ENCODE assay signal across 10 mouse cellular contexts in genomic region chr1:38394493-38394892, GRCm38 (mm10).
DNase-seq lines count a peak whose midpoint lies in the region; ATAC-seq and TF ChIP-seq lines count a peak whose summit lies in the region.
"Had no signal": no experiment of that assay in that cellular context is flagged by ENCODE, and none has a peak within 500 bp of the region (broad histone marks: within the 10 kb centered on the region; RNA-seq: fewer than 3 reads in every experiment).

No protein-coding gene starts in this region.

- no peak overlapping the region for H3K4me2 ChIP-seq in lung, postnatal 0 days (replicated peaks; ENCODE audit: low read depth, low read length)
- no peak overlapping the region for H3K4me2 ChIP-seq in hindbrain, embryonic 12.5 days (replicated peaks)
- H3K4me2 ChIP-seq in midbrain, postnatal 0 days (ENCODE audit: low read depth, low read length, poor library complexity, severe bottlenecking) = no peak overlapping the region

- H3K4me3 ChIP-seq in lung, postnatal 0 days (ENCODE audit: low read depth, low read length) = no peak overlapping the region
- no peak overlapping the region for H3K4me3 ChIP-seq in lung, adult 2 months (replicated peaks; ENCODE audit: extremely low read depth, low read depth, low read length)
- no peak overlapping the region for H3K4me3 ChIP-seq in hindbrain, embryonic 12.5 days
- H3K4me3 ChIP-seq in midbrain, postnatal 0 days (ENCODE audit: low read depth, low read length) = no peak overlapping the region

- H3K36me3 ChIP-seq in lung, postnatal 0 days (ENCODE audit: insufficient read depth, low read length) = no peaks in the 10 kb centered on the region
- no peaks in the 10 kb centered on the region for H3K36me3 ChIP-seq in hindbrain, embryonic 12.5 days
- H3K36me3 ChIP-seq in midbrain, postnatal 0 days (ENCODE audit: insufficient read depth, low read length) = no peaks in the 10 kb centered on the region

- H3K27me3 ChIP-seq in lung, postnatal 0 days (replicated peaks; ENCODE audit: insufficient read depth, low read length) = no peaks in the 10 kb centered on the region
- no peaks in the 10 kb centered on the region for H3K27me3 ChIP-seq in hindbrain, embryonic 12.5 days
- no peaks in the 10 kb centered on the region for H3K27me3 ChIP-seq in midbrain, postnatal 0 days (ENCODE audit: insufficient read depth, low read length)

- TF ChIP-seq POLR2A in lung, adult 2 months (IDR thresholded peaks at IDR 0.05; ENCODE audit: borderline replicate concordance, extremely low read depth, low read depth, low read length) = no peak

- WGBS in lung, postnatal 0 days = 28% methylated on average over 5 of the region's 5 CpGs
- 35% methylated on average over 5 of the region's 5 CpGs for WGBS in lung, adult 2 months
- WGBS in hindbrain, embryonic 12.5 days = 9% methylated on average over 5 of the region's 5 CpGs
- WGBS in midbrain, postnatal 0 days = 33% methylated on average over 5 of the region's 5 CpGs

- no peak overlapping the region for H3K9ac ChIP-seq in lung, postnatal 0 days (replicated peaks; ENCODE audit: low read depth)
- H3K9ac ChIP-seq in hindbrain, embryonic 12.5 days = peak overlapping the region; percentile 24; the same call in 1 of the 2 replicates
- H3K9ac ChIP-seq in midbrain, postnatal 0 days (replicated peaks; ENCODE audit: low read length, poor library complexity, severe bottlenecking) = no peak overlapping the region

- peak; percentile 36 for ATAC-seq in lung, postnatal 0 days
- 0 out of 2 replicates have a peak, but pooled peaks have one; percentile 11 for ATAC-seq in hindbrain, embryonic 12.5 days (ENCODE audit: low FRiP score)
- peak; percentile 11; the same call in 1 of the 2 replicates for ATAC-seq in midbrain, postnatal 0 days (ENCODE audit: low FRiP score)
- no peak for ATAC-seq in inflammation-experienced regulatory T-cells, adult 6 months

- no peak for TF ChIP-seq EP300 in lung, postnatal 0 days (IDR thresholded peaks at IDR 0.05)

- H3K4me1 ChIP-seq in lung, postnatal 0 days (ENCODE audit: insufficient read depth, low read depth, low read length) = no peaks in the 10 kb centered on the region; the same call in 1 of the 2 replicates
- peaks cover 7% of the 10 kb centered on the region for H3K4me1 ChIP-seq in lung, adult 2 months (ENCODE audit: control insufficient read depth, insufficient read depth, low read length)
- peaks cover 66% of the 10 kb centered on the region for H3K4me1 ChIP-seq in hindbrain, embryonic 12.5 days
- H3K4me1 ChIP-seq in midbrain, postnatal 0 days (ENCODE audit: insufficient read depth, low read length) = peaks cover 3% of the 10 kb centered on the region; the same call in 1 of the 2 replicates

- DNase-seq in lung, postnatal 0 days (ENCODE audit: low spot score) = peak; percentile 35
- no peak for DNase-seq in lung, adult 2 months
- peak; percentile 43 for DNase-seq in embryo, embryonic 11 days
- DNase-seq in midbrain, postnatal 0 days (ENCODE audit: low spot score) = no peak
- DNase-seq in urinary bladder, adult 2 months (ENCODE audit: low spot score) = no peak
- DNase-seq: adrenal gland, adult 2 months; cerebellum, postnatal 14 days had no signal

- TF ChIP-seq CTCF in lung, postnatal 0 days (IDR thresholded peaks at IDR 0.05) = no peak
- TF ChIP-seq CTCF in lung, adult 2 months (IDR thresholded peaks at IDR 0.05; ENCODE audit: insufficient read depth, low read length) = no peak
- TF ChIP-seq CTCF in midbrain, postnatal 0 days (IDR thresholded peaks at IDR 0.05) = no peak

- H3K9me3 ChIP-seq in lung, postnatal 0 days (ENCODE audit: low read length) = no peaks in the 10 kb centered on the region
- no peaks in the 10 kb centered on the region for H3K9me3 ChIP-seq in hindbrain, embryonic 12.5 days (replicated peaks)
- no peaks in the 10 kb centered on the region for H3K9me3 ChIP-seq in midbrain, postnatal 0 days (ENCODE audit: low read length)

- H3K27ac ChIP-seq in lung, postnatal 0 days (ENCODE audit: low read length) = no peak overlapping the region
- H3K27ac ChIP-seq in hindbrain, embryonic 12.5 days = peak overlapping the region; percentile 40; the same call in 1 of the 2 replicates
- no peak overlapping the region for H3K27ac ChIP-seq in midbrain, postnatal 0 days (ENCODE audit: low read depth, low read length)
- H3K27ac ChIP-seq: kidney, postnatal 0 days had no signal

Comparison
In these comparisons a context has a peak if more than half of its experiments do, and no peak if none do; other contexts are left out.
1. DNase-seq: peak in lung, postnatal 0 days (single experiment) and embryo, embryonic 11 days (single experiment); none in lung, adult 2 months (single experiment), midbrain, postnatal 0 days (single experiment) and urinary bladder, adult 2 months (single experiment).